Mouse (Mus musculus) myocyte (in vitro differentiated cells): ENCODE results near the gene Pald1.

ENCODE experiments used
- CEBPB ChIP-seq: IDR thresholded peaks from 2 replicates; pipeline ENCODE4 v1.6.1; 2011; ENCODE audit warnings: mild to moderate bottlenecking, moderate library complexity; ENCODE audit not compliant: poor library complexity, insufficient read depth, severe bottlenecking
- E2F4 ChIP-seq: IDR thresholded peaks from one replicate; pipeline ENCODE4 v1.6.1; 2011; ENCODE audit warnings: mild to moderate bottlenecking, control low read depth, moderate library complexity; ENCODE audit not compliant: insufficient read depth
- MAX ChIP-seq: IDR thresholded peaks from one replicate; pipeline ENCODE4 v1.6.1; 2011; ENCODE audit warnings: low read depth, mild to moderate bottlenecking, control low read depth
- MYOD1 ChIP-seq, 3 experiments: IDR thresholded peaks; one replicate each; pipeline ENCODE4 v1.6.1; 2011; ENCODE audit warnings: control low read depth in 2 of 3, low read depth in 2 of 3, mild to moderate bottlenecking in 2 of 3, moderate library complexity in 1 of 3; ENCODE audit not compliant: insufficient read length in 2 of 3, control insufficient read depth in 1 of 3
- MYOG ChIP-seq, 3 experiments: IDR thresholded peaks; one replicate each; pipeline ENCODE4 v1.6.1; 2011; ENCODE audit warnings: control low read depth in 2 of 3, low read depth in 2 of 3, mild to moderate bottlenecking in 2 of 3; ENCODE audit not compliant: insufficient read length in 2 of 3, control insufficient read depth in 1 of 3, insufficient read depth in 1 of 3
- POLR2A ChIP-seq: IDR thresholded peaks from one replicate; pipeline ENCODE4 v1.6.1; 2011; ENCODE audit warnings: low read depth, mild to moderate bottlenecking, control low read depth, moderate library complexity; ENCODE audit not compliant: insufficient read length
- POLR2AphosphoS2 ChIP-seq: IDR thresholded peaks from one replicate; pipeline ENCODE4 v1.6.1; 2011; ENCODE audit warnings: low read depth, control low read depth; ENCODE audit not compliant: insufficient read length
- REST ChIP-seq: IDR thresholded peaks from one replicate; pipeline ENCODE4 v1.6.1; 2011; ENCODE audit warnings: mild to moderate bottlenecking, control low read depth, moderate library complexity; ENCODE audit not compliant: insufficient read depth, insufficient read length
- SRF ChIP-seq: IDR thresholded peaks from one replicate; pipeline ENCODE4 v1.6.1; 2011; ENCODE audit warnings: low read depth; ENCODE audit not compliant: control insufficient read depth, insufficient read length
- TCF12 ChIP-seq: IDR thresholded peaks from one replicate; pipeline ENCODE4 v1.6.1; 2011; ENCODE audit warnings: mild to moderate bottlenecking, control low read depth; ENCODE audit not compliant: poor library complexity, insufficient read depth, severe bottlenecking
- TCF3 ChIP-seq: IDR thresholded peaks from one replicate; pipeline ENCODE4 v1.6.1; 2011; ENCODE audit warnings: low read depth, control low read depth; ENCODE audit not compliant: insufficient read length
- USF1 ChIP-seq: IDR thresholded peaks from one replicate; pipeline ENCODE4 v1.6.1; 2011; ENCODE audit warnings: low read depth, mild to moderate bottlenecking, control low read depth, moderate library complexity

GRCm38 (mm10) chr10:61389020-61389419, 5.7 kb upstream of the Pald1 start:
- TF ChIP-seq TCF12 (no peak), MYOD1 (IDR thresholded peaks at IDR 0.05; ENCODE audit: control insufficient read depth in 1 of 3, insufficient read length in 2 of 3, low read depth in 2 of 3) (no peak), MAX (no peak), POLR2A (no peak), SRF (no peak), USF1 (no peak), E2F4 (no peak), MYOG (IDR thresholded peaks at IDR 0.05; ENCODE audit: control insufficient read depth in 1 of 3, insufficient read depth in 1 of 3, insufficient read length in 2 of 3, low read depth in 2 of 3) (no peak), POLR2AphosphoS2 (no peak), CEBPB (no peak), TCF3 (no peak), REST (no peak)
